Mouse (Mus musculus): Measurements from ENCODE around the gene Cd3e. TPM values are rescaled to one million over a fixed set of nuclear protein-coding genes. Genes with fewer than 3 reads are reported as not detected.
A peak's percentile ranks its signal among the peaks of the same experiment; 100 is the strongest.

The Cd3e gene
- total and polyA plus RNA-seq, 3 experiments: not detected

DNA sequence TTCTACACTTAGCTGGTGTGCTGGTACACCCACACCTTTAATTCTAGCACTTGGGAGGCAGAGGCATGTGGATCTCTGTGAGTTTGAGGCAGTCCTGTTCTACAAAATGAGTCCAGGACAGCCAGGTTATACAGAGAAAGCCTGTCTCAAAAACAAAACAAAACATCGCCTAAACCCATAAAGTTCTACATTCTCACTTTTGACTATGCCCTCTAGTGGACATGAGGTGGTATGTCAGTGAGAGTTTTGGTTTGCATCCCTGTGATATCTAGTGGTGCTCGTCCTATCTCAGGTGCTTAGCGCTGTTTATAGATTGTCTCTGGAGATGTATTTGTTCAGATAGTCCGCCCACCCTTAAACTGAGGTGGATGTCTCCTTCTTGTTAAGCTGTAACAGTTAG lies 39.1 kb upstream of the Cd3e start:
- Histone ChIP-seq H3K9ac (ENCODE audit: control insufficient read depth, low read depth, low read length, poor library complexity, severe bottlenecking) (peak overlapping the region; percentile 39), H3K36me3 (ENCODE audit: control insufficient read depth in 1 of 2, insufficient read depth in 2 of 2, low read length in 2 of 2) (peaks cover 0 to 15% of the 10 kb centered on the region in 2 experiments; a peak in 2 of 4 replicates), H3K27ac (ENCODE audit: control insufficient read depth, low read depth, low read length) (0 out of 2 replicates have a peak overlapping the region, but pooled peaks have one; percentile 31), H3K9me3 (replicated peaks; ENCODE audit: insufficient read depth, low read length) (no peaks in the 10 kb centered on the region), H3K79me2 (ENCODE audit: control insufficient read depth, insufficient read depth, low read length, poor library complexity) (no peaks in the 10 kb centered on the region), H3K4me3 (ENCODE audit: control insufficient read depth in 1 of 2, insufficient read depth in 1 of 2, low read depth in 2 of 2, low read length in 2 of 2) (peak overlapping the region; percentile 28 to 50; a peak in 3 of 4 replicates), H3K27me3 (ENCODE audit: control insufficient read depth in 1 of 2, insufficient read depth in 2 of 2, low read length in 2 of 2) (peaks cover 0 to 8% of the 10 kb centered on the region in 2 experiments; a peak in 2 of 4 replicates), H3K4me1 (ENCODE audit: control insufficient read depth in 1 of 2, insufficient read depth in 2 of 2, low read length in 2 of 2) (peaks cover 14 to 23% of the 10 kb centered on the region in 2 experiments)
- peak; percentile 79 for DNase-seq (ENCODE audit: low read depth, low spot score)
- TF ChIP-seq TBP (IDR thresholded peaks at IDR 0.05; ENCODE audit: low read depth, low read length) (no peak), MAX (IDR thresholded peaks at IDR 0.05; ENCODE audit: low read length) (no peak), RAD21 (IDR thresholded peaks at IDR 0.05; ENCODE audit: low read depth, low read length) (peak; percentile 49), TAL1 (IDR thresholded peaks at IDR 0.05; ENCODE audit: low read length) (no peak), GATA1 (IDR thresholded peaks at IDR 0.05; ENCODE audit: low read depth, low read length) (0 out of 2 replicates have a peak, but pooled peaks have one; percentile 20), SMC3 (IDR thresholded peaks at IDR 0.05; ENCODE audit: low read depth, low read length) (peak; percentile 75), HCFC1 (IDR thresholded peaks at IDR 0.05; ENCODE audit: low read depth, low read length) (0 out of 2 replicates have a peak, but pooled peaks have one; percentile 23), MYC (IDR thresholded peaks at IDR 0.05; ENCODE audit: low read depth, low read length) (no peak), MXI1 (IDR thresholded peaks at IDR 0.05; ENCODE audit: low read depth, low read length) (peak; percentile 48; the same call in 1 of the 2 replicates), ETS1 (IDR thresholded peaks at IDR 0.05; ENCODE audit: low read depth, low read length) (no peak), TCF12 (IDR thresholded peaks at IDR 0.05; ENCODE audit: low read depth, low read length) (peak; percentile 33; the same call in 1 of the 2 replicates), CHD2 (IDR thresholded peaks at IDR 0.05; ENCODE audit: low read length) (no peak), ZC3H11A (IDR thresholded peaks at IDR 0.05; ENCODE audit: low read depth, low read length) (peak; percentile 40), CTCF (IDR thresholded peaks at IDR 0.05 in 2 of 3, conservative IDR thresholded peaks at IDR 0.05 in 1 of 3; ENCODE audit: control insufficient read depth in 1 of 3, insufficient read depth in 1 of 3, low read depth in 2 of 3, low read length in 3 of 3, poor library complexity in 1 of 3, severe bottlenecking in 1 of 3) (peak; percentile 28 to 85 (median 80); a peak in 5 of 6 replicates), NRF1 (IDR thresholded peaks at IDR 0.05; ENCODE audit: insufficient read depth, low read depth, low read length, poor library complexity, severe bottlenecking) (no peak), ZNF384 (IDR thresholded peaks at IDR 0.05; ENCODE audit: low read depth, low read length) (no peak), SIN3A (IDR thresholded peaks at IDR 0.05; ENCODE audit: low read length) (peak; percentile 70)

- Histone ChIP-seq H3K27me3 (ENCODE audit: control insufficient read depth in 1 of 2, insufficient read depth in 2 of 2, low read length in 2 of 2) (no peaks in the 10 kb centered on the region), H3K79me2 (ENCODE audit: control insufficient read depth, insufficient read depth, low read length, poor library complexity) (no peaks in the 10 kb centered on the region), H3K4me1 (ENCODE audit: control insufficient read depth in 1 of 2, insufficient read depth in 2 of 2, low read length in 2 of 2) (peaks cover 14 to 30% of the 10 kb centered on the region in 2 experiments), H3K9ac (ENCODE audit: control insufficient read depth, low read depth, low read length, poor library complexity, severe bottlenecking) (peak overlapping the region; percentile 45), H3K4me3 (ENCODE audit: control insufficient read depth in 1 of 2, insufficient read depth in 1 of 2, low read depth in 2 of 2, low read length in 2 of 2) (peak overlapping the region; percentile 31 to 42; a peak in 3 of 4 replicates), H3K27ac (ENCODE audit: control insufficient read depth, low read depth, low read length) (peak overlapping the region; percentile 56), H3K9me3 (replicated peaks; ENCODE audit: insufficient read depth, low read length) (no peaks in the 10 kb centered on the region), H3K36me3 (ENCODE audit: control insufficient read depth in 1 of 2, insufficient read depth in 2 of 2, low read length in 2 of 2) (peaks cover 0 to 18% of the 10 kb centered on the region in 2 experiments; a peak in 2 of 4 replicates)
- peak; percentile 79 for DNase-seq (ENCODE audit: low read depth, low spot score)
- no peak for TF ChIP-seq MYB (IDR thresholded peaks at IDR 0.05; ENCODE audit: low read depth, low read length)
- TF ChIP-seq EP300 (IDR thresholded peaks at IDR 0.05; ENCODE audit: low read depth in 1 of 2, low read length in 2 of 2): peak in 1 of 2 experiments; percentile 43; a peak in 2 of 4 replicates
- TF ChIP-seq USF2 (IDR thresholded peaks at IDR 0.05; ENCODE audit: borderline replicate concordance in 1 of 2, insufficient read depth in 1 of 2, low read depth in 1 of 2, low read length in 2 of 2): peak in 1 of 2 experiments; percentile 38; a peak in 1 of 4 replicates
- TF ChIP-seq TBP (IDR thresholded peaks at IDR 0.05; ENCODE audit: low read depth, low read length): peak; percentile 34; the same call in 1 of the 2 replicates
- TF ChIP-seq RAD21 (IDR thresholded peaks at IDR 0.05; ENCODE audit: low read depth, low read length): no peak
- peak; percentile 77 for TF ChIP-seq MAX (IDR thresholded peaks at IDR 0.05; ENCODE audit: low read length)
- no peak for TF ChIP-seq JUND (IDR thresholded peaks at IDR 0.05; ENCODE audit: low read depth, low read length)
- TF ChIP-seq SIN3A (IDR thresholded peaks at IDR 0.05; ENCODE audit: low read length): peak; percentile 64; the same call in 1 of the 2 replicates
- no peak for TF ChIP-seq ZMIZ1 (IDR thresholded peaks at IDR 0.05; ENCODE audit: low read depth, low read length)
- peak; percentile 47; the same call in 1 of the 2 replicates for TF ChIP-seq HCFC1 (IDR thresholded peaks at IDR 0.05; ENCODE audit: low read depth, low read length)
- no peak for TF ChIP-seq RCOR1 (IDR thresholded peaks at IDR 0.05; ENCODE audit: low read depth, low read length)
- peak; percentile 45; the same call in 1 of the 2 replicates for TF ChIP-seq NRF1 (IDR thresholded peaks at IDR 0.05; ENCODE audit: insufficient read depth, low read depth, low read length, poor library complexity, severe bottlenecking)
- TF ChIP-seq ELF1 (IDR thresholded peaks at IDR 0.05; ENCODE audit: low read depth, low read length): peak; percentile 76
- peak in 1 of 2 experiments; percentile 44; a peak in 1 of 4 replicates for TF ChIP-seq POLR2A (IDR thresholded peaks at IDR 0.05; ENCODE audit: control insufficient read depth in 1 of 2, insufficient read depth in 1 of 2, low read depth in 1 of 2, low read length in 2 of 2, poor library complexity in 1 of 2)
- TF ChIP-seq TAL1 (IDR thresholded peaks at IDR 0.05; ENCODE audit: low read length): peak; percentile 14; the same call in 1 of the 2 replicates
- 0 out of 2 replicates have a peak, but pooled peaks have one; percentile 15 for TF ChIP-seq ETS1 (IDR thresholded peaks at IDR 0.05; ENCODE audit: low read depth, low read length)
- no peak for TF ChIP-seq GABPA (IDR thresholded peaks at IDR 0.05; ENCODE audit: low read depth, low read length)
- TF ChIP-seq GATA1 (IDR thresholded peaks at IDR 0.05; ENCODE audit: low read depth, low read length): 0 out of 2 replicates have a peak, but pooled peaks have one; percentile 33
- peak; percentile 82 for TF ChIP-seq USF1 (IDR thresholded peaks at IDR 0.05; ENCODE audit: low read depth, low read length)
- TF ChIP-seq E2F4 (IDR thresholded peaks at IDR 0.05; ENCODE audit: borderline replicate concordance, low read depth, low read length): peak; percentile 83; the same call in 1 of the 2 replicates
- TF ChIP-seq CHD2 (IDR thresholded peaks at IDR 0.05; ENCODE audit: low read length): no peak
- peak; percentile 51; the same call in 1 of the 2 replicates for TF ChIP-seq MYC (IDR thresholded peaks at IDR 0.05; ENCODE audit: low read depth, low read length)
Measured at GRCm38 (mm10) chr9:45046973-45047372, 37.5 kb upstream of the Cd3e start.

Data from MEL (cell line).